Mouse (Mus musculus): ENCODE measurements at regions not wholly inside any gene's neighbourhood (a gene's known extent, or its start where the extent isn't known, plus 50 kb on each side); places are given as distances from the start of the nearest gene placed in this dataset.

DNA sequence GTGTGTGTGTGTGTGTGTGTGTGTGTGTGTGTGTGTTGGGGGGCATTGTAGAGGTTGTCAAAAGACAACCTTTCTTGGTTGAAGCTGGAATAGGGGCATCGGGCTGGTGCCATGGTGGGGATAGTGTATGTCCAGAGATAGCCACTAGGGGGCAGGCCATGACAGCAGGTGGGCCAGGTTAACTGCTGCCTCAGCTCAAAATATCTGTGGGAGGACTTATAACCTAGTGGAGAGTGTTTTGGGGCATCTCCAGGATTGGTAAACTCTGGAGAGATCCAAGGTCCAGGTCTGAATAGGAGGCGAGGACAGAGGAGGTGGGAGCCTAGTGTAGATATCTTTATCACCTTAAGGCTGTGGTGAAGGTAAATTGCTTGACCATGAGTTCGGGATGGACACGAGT is 259.3 kb downstream of the Dhx35 start:
- ATAC-seq (ENCODE audit: low read depth) (peak; percentile 82), DNase-seq (ENCODE audit: low spot score) (peak; percentile 61)
- Histone ChIP-seq H3K27ac (replicated peaks; ENCODE audit: low read depth, low read length) (no peak overlapping the region), H3K36me3 (ENCODE audit: control insufficient read depth, insufficient read depth, low read length) (no peaks in the 10 kb centered on the region), H3K4me2 (ENCODE audit: low read depth, low read length) (no peak overlapping the region), H3K9ac (ENCODE audit: low read depth, low read length) (no peak overlapping the region), H3K4me1 (ENCODE audit: control insufficient read depth, insufficient read depth, low read length) (no peaks in the 10 kb centered on the region), H3K27me3 (replicated peaks; ENCODE audit: control insufficient read depth, insufficient read depth, low read length) (no peaks in the 10 kb centered on the region), H3K9me3 (ENCODE audit: control insufficient read depth, low read length) (no peaks in the 10 kb centered on the region), H3K4me3 (ENCODE audit: low read depth, low read length) (no peak overlapping the region)
- 56% methylated on average over 4 of the region's 4 CpGs for WGBS

GRCm38 (mm10) chr2:159054451-159054850 is 259.8 kb downstream of the Dhx35 start:
- Histone ChIP-seq H3K4me2 (ENCODE audit: low read depth, low read length) (no peak overlapping the region), H3K36me3 (ENCODE audit: control insufficient read depth, insufficient read depth, low read length) (no peaks in the 10 kb centered on the region), H3K9ac (ENCODE audit: low read depth, low read length) (no peak overlapping the region), H3K9me3 (ENCODE audit: control insufficient read depth, low read length) (no peaks in the 10 kb centered on the region), H3K27ac (replicated peaks; ENCODE audit: low read depth, low read length) (no peak overlapping the region), H3K27me3 (replicated peaks; ENCODE audit: control insufficient read depth, insufficient read depth, low read length) (no peaks in the 10 kb centered on the region), H3K4me3 (ENCODE audit: low read depth, low read length) (no peak overlapping the region), H3K4me1 (ENCODE audit: control insufficient read depth, insufficient read depth, low read length) (no peaks in the 10 kb centered on the region)
- DNase-seq (ENCODE audit: low spot score) (no peak), ATAC-seq (ENCODE audit: low read depth) (no peak)
- WGBS, result 91% methylated on average over 3 of the region's 3 CpGs

- Histone ChIP-seq H3K27me3 (replicated peaks; ENCODE audit: control insufficient read depth, insufficient read depth, low read length) (no peaks in the 10 kb centered on the region), H3K4me2 (ENCODE audit: low read depth, low read length) (no peak overlapping the region), H3K4me3 (ENCODE audit: low read depth, low read length) (no peak overlapping the region), H3K36me3 (ENCODE audit: control insufficient read depth, insufficient read depth, low read length) (no peaks in the 10 kb centered on the region), H3K9ac (ENCODE audit: low read depth, low read length) (no peak overlapping the region), H3K9me3 (ENCODE audit: control insufficient read depth, low read length) (no peaks in the 10 kb centered on the region), H3K27ac (replicated peaks; ENCODE audit: low read depth, low read length) (no peak overlapping the region), H3K4me1 (ENCODE audit: control insufficient read depth, insufficient read depth, low read length) (no peaks in the 10 kb centered on the region)
- 39% methylated on average over 6 of the region's 6 CpGs for WGBS
- DNase-seq (ENCODE audit: low spot score) (no peak), ATAC-seq (ENCODE audit: low read depth) (no peak; the same call in 1 of the 2 replicates)
Observed at GRCm38 (mm10) chr2:159055780-159056179, 261.2 kb downstream of the Dhx35 start.

GRCm38 (mm10) chr2:159056960-159057359 is 262.4 kb downstream of the Dhx35 start:
- DNase-seq (ENCODE audit: low spot score), result no peak
- no peak for ATAC-seq (ENCODE audit: low read depth)
- Histone ChIP-seq H3K9ac (ENCODE audit: low read depth, low read length) (no peak overlapping the region), H3K4me2 (ENCODE audit: low read depth, low read length) (no peak overlapping the region), H3K27ac (replicated peaks; ENCODE audit: low read depth, low read length) (no peak overlapping the region), H3K27me3 (replicated peaks; ENCODE audit: control insufficient read depth, insufficient read depth, low read length) (no peaks in the 10 kb centered on the region), H3K4me3 (ENCODE audit: low read depth, low read length) (no peak overlapping the region), H3K4me1 (ENCODE audit: control insufficient read depth, insufficient read depth, low read length) (no peaks in the 10 kb centered on the region), H3K36me3 (ENCODE audit: control insufficient read depth, insufficient read depth, low read length) (no peaks in the 10 kb centered on the region), H3K9me3 (ENCODE audit: control insufficient read depth, low read length) (no peaks in the 10 kb centered on the region)
- 83% methylated on average over 3 of the region's 3 CpGs for WGBS

GRCm38 (mm10) chr2:159057506-159057905 is 262.9 kb downstream of the Dhx35 start:
- Histone ChIP-seq H3K9me3 (ENCODE audit: control insufficient read depth, low read length) (no peaks in the 10 kb centered on the region), H3K9ac (ENCODE audit: low read depth, low read length) (no peak overlapping the region), H3K4me2 (ENCODE audit: low read depth, low read length) (no peak overlapping the region), H3K27me3 (replicated peaks; ENCODE audit: control insufficient read depth, insufficient read depth, low read length) (no peaks in the 10 kb centered on the region), H3K4me3 (ENCODE audit: low read depth, low read length) (no peak overlapping the region), H3K36me3 (ENCODE audit: control insufficient read depth, insufficient read depth, low read length) (no peaks in the 10 kb centered on the region), H3K27ac (replicated peaks; ENCODE audit: low read depth, low read length) (no peak overlapping the region), H3K4me1 (ENCODE audit: control insufficient read depth, insufficient read depth, low read length) (no peaks in the 10 kb centered on the region)
- DNase-seq (ENCODE audit: low spot score) (no peak), ATAC-seq (ENCODE audit: low read depth) (no peak)
- WGBS, result 68% methylated on average over 5 of the region's 5 CpGs

DNA sequence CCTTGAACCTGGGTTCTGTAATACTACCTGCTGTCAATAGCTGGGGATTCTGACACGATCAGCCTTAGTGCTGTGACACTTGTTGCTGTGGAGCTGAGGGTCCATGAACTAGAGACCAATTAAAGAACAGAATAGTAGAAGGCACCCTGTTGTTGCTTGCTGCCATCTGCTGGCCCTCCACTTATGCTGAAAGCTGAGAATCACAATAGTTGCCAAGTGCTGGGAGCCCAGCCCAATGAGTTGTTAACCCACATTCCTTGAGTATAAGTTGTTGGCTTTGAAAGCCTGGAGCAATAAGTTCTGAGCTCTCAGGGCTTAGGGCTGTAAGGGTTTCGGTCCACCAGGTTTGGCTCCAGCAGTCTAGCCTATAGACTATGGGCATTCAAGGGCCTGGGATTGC is 267.7 kb downstream of the Dhx35 start:
- WGBS, result 88% methylated on average over 2 of the region's 2 CpGs
- ATAC-seq (ENCODE audit: low read depth) (no peak), DNase-seq (ENCODE audit: low spot score) (peak; percentile 32)
- no peaks in the 10 kb centered on the region for H3K27me3 ChIP-seq (replicated peaks; ENCODE audit: control insufficient read depth, insufficient read depth, low read length)
- no peak overlapping the region for H3K27ac ChIP-seq (replicated peaks; ENCODE audit: low read depth, low read length)
- no peaks in the 10 kb centered on the region for H3K36me3 ChIP-seq (ENCODE audit: control insufficient read depth, insufficient read depth, low read length)
- H3K9ac ChIP-seq (ENCODE audit: low read depth, low read length), result no peak overlapping the region
- no peak overlapping the region for H3K4me3 ChIP-seq (ENCODE audit: low read depth, low read length)
- H3K9me3 ChIP-seq (ENCODE audit: control insufficient read depth, low read length), result no peaks in the 10 kb centered on the region
- H3K4me2 ChIP-seq (ENCODE audit: low read depth, low read length), result no peak overlapping the region
- no peaks in the 10 kb centered on the region for H3K4me1 ChIP-seq (ENCODE audit: control insufficient read depth, insufficient read depth, low read length)

DNA sequence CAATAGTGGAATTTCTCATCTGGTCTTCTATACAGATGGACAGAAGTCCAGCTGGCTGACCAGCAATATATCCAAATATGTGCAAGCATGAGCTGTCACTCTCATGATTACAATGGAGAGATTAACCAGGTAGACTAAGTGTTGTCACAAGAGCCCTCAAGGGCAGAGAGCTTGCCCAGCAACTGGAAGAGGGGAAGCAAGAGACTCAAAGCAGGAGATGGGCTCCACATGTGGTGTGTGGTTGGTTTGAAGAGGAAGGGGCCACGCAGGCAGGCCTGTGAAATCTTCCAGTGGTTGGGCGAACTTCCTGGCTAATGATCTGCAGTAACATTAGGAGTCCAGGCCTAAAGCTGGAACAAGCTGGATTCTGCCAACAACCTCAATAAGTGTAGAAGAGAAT is 268.1 kb downstream of the Dhx35 start:
- no peaks in the 10 kb centered on the region for H3K9me3 ChIP-seq (ENCODE audit: control insufficient read depth, low read length)
- no peaks in the 10 kb centered on the region for H3K27me3 ChIP-seq (replicated peaks; ENCODE audit: control insufficient read depth, insufficient read depth, low read length)
- WGBS, result 59% methylated on average over 2 of the region's 2 CpGs
- no peak overlapping the region for H3K9ac ChIP-seq (ENCODE audit: low read depth, low read length)
- no peak overlapping the region for H3K4me2 ChIP-seq (ENCODE audit: low read depth, low read length)
- H3K27ac ChIP-seq (replicated peaks; ENCODE audit: low read depth, low read length), result no peak overlapping the region
- H3K4me3 ChIP-seq (ENCODE audit: low read depth, low read length), result no peak overlapping the region
- no peaks in the 10 kb centered on the region for H3K4me1 ChIP-seq (ENCODE audit: control insufficient read depth, insufficient read depth, low read length)
- H3K36me3 ChIP-seq (ENCODE audit: control insufficient read depth, insufficient read depth, low read length), result no peaks in the 10 kb centered on the region
- ATAC-seq (ENCODE audit: low read depth) (no peak), DNase-seq (ENCODE audit: low spot score) (no peak)

DNA sequence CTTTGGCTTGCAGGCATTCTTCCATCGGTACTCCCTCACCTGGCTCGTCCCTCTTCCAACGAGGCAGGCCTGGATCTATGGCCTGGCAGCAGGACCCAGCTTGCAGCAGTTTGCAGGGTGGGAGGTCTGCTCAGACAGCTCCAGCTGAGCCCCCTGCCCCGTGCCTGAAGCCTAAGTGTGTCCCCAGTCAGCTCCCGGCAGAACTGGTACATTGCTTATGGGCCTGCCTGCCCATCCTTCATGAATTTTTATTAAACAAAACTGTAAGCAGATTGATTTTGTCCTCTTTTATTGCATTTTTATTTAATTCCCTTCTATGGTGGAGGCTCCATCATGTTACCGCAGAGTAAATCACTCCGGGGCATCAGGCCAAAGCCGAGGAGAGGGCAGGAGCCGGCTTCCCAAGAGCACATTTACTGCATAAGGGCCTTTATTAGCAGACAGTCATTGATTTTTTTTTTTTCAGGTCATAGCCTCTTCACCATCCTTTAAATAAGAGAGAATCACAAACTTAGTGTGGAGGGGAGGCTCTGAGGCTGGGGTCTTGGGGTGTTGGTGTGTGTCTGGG is 269.9 kb downstream of the Dhx35 start:
- WGBS, result 63% methylated on average over 9 of the region's 9 CpGs
- Histone ChIP-seq H3K27me3 (replicated peaks; ENCODE audit: control insufficient read depth, insufficient read depth, low read length) (0 out of 2 replicates have a peak, but pooled peaks cover 6% of the 10 kb centered on the region), H3K27ac (replicated peaks; ENCODE audit: low read depth, low read length) (no peak overlapping the region), H3K4me1 (ENCODE audit: control insufficient read depth, insufficient read depth, low read length) (no peaks in the 10 kb centered on the region), H3K4me2 (ENCODE audit: low read depth, low read length) (no peak overlapping the region), H3K36me3 (ENCODE audit: control insufficient read depth, insufficient read depth, low read length) (no peaks in the 10 kb centered on the region), H3K9me3 (ENCODE audit: control insufficient read depth, low read length) (no peaks in the 10 kb centered on the region), H3K4me3 (ENCODE audit: low read depth, low read length) (no peak overlapping the region), H3K9ac (ENCODE audit: low read depth, low read length) (no peak overlapping the region)
- DNase-seq (ENCODE audit: low spot score) (no peak), ATAC-seq (ENCODE audit: low read depth) (no peak)

DNA sequence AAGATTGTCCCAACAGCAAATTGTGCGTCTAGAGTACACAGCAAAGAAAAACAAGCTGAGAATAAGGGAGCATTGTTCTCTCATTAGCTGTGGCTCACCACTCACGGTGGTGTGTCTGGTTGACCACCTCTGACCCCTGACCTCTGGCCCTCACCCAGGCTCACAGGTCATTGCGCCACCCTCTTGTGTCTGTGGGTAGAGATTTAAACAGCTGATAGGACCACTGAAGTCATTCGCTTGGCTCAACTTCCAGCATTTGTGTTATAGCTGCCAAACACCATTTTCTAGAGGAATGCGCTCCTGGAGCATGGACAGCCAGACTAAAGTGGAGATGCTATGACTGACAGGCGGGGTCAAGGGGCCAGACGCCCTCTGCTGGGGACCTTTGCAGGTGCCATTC is 272.9 kb downstream of the Dhx35 start:
- H3K27ac ChIP-seq (replicated peaks; ENCODE audit: low read depth, low read length), result no peak overlapping the region
- no peak overlapping the region for H3K4me2 ChIP-seq (ENCODE audit: low read depth, low read length)
- 0 out of 2 replicates have a peak, but pooled peaks cover 6% of the 10 kb centered on the region for H3K27me3 ChIP-seq (replicated peaks; ENCODE audit: control insufficient read depth, insufficient read depth, low read length)
- no peaks in the 10 kb centered on the region for H3K9me3 ChIP-seq (ENCODE audit: control insufficient read depth, low read length)
- ATAC-seq (ENCODE audit: low read depth) (no peak), DNase-seq (ENCODE audit: low spot score) (no peak)
- no peaks in the 10 kb centered on the region for H3K36me3 ChIP-seq (ENCODE audit: control insufficient read depth, insufficient read depth, low read length)
- H3K4me1 ChIP-seq (ENCODE audit: control insufficient read depth, insufficient read depth, low read length), result no peaks in the 10 kb centered on the region
- H3K9ac ChIP-seq (ENCODE audit: low read depth, low read length), result no peak overlapping the region
- 38% methylated on average over 7 of the region's 7 CpGs for WGBS
- H3K4me3 ChIP-seq (ENCODE audit: low read depth, low read length), result no peak overlapping the region

Data from embryonic facial prominence, embryonic 14.5 days (tissue).